Mouse (Mus musculus) regulatory T cell (primary cell): ENCODE measurements around the gene Adck1.

Experiments
- in situ Hi-C: fragments of 300-600 bp; cut with MboI, MseI; formaldehyde crosslinking; loops from one replicate; pipeline ENCODE4 v1.15.1; 2025; ENCODE audit warnings: high pct_unique_total_duplicates

Gene Adck1

DNA sequence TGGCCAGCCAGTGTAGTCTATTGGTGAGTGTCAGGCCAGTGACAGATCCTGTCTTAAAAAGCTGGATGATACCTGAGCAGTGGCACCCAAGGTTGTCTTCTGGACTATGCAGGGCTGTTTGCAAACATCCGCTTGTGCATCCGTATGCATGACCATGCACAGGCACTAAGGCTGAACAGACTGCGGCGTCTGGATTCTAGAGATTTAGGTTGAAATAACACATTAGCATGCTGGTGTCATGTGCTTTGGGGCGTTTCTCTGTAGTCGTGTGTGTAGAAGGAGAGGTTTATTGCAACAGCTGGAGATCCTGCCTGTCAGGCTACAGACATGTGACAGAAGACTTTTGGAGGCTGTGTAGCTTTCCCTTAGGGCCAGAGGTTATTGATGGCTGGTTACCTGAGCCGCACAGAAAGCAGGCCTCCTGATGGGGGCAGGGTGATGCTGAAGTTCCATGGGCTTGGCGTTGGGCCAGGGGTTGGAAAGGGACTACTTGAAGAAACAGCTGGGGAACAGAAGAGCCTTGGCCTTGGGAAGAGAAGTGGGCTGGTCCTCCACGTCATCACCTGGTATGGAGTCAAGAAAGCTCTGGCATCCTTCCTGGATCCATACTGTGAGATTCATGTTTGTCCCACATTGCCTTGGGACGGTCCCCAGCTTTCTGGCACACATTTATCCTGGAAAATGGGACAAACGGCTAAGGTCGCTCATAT lies 59.7 kb downstream of the Adck1 start:
- in situ Hi-C loops = no loop called here

DNA sequence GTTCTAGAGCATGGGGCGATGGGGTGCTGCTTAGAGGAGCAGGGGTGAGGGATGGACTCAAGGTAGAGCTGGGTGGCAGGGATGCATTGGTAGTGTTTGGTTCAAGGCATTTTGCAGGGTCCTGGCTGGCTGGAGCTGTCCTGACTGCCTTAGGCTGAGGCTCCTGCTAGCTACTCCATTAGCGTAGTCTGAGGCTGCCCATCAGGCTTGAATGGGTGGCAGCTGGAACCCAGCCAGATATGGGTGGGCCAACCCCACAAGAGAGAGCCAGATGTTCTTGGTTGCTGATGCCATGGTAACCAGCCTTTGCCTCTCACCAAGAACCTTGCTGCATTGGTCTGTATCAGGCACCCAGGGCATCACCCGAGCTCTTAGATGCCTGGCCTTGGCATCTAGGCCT lies 66.6 kb downstream of the Adck1 start:
- in situ Hi-C loops = no loop called here

DNA sequence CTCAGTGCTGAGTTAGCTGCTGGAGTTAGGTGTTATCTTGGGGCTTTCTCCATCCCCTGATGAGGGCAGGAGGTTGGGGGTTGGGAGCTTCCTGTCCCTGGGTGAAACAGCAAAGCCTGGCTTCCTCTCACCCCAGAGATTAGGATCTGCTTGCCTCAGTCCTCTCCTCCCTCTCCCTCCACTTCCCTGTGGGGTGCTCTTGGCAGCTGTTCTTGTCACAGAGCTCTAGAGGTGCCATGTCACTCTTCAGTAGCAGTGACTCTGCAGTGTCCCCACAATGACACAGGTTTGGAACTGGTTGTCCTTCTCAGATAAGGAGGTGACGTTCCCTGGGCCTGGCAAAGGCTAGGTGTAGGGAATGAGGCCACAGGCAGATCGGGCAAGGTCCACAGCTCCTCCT lies 68.4 kb downstream of the Adck1 start:
- in situ Hi-C loops = no loop called here

DNA sequence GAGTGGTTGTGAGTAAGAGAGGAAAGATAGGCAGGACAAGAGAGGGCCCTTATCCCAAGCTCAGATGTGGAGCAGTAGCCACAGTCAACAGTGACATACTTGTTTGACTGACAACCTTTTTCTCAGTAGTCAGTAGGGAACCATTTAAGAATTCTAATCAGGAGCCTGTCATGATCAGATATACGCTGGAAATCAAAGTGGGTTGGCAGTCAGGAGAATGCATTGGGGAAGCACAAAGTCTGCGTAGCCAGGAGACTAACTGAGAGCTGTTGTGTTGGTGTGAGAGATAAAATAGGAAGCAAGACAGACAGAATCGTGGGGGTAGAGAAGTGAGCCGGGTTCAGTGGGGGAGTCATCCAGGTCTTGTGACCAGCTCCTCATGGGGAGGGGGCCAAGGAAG lies 71.9 kb downstream of the Adck1 start:
- in situ Hi-C loops = no loop called here

DNA sequence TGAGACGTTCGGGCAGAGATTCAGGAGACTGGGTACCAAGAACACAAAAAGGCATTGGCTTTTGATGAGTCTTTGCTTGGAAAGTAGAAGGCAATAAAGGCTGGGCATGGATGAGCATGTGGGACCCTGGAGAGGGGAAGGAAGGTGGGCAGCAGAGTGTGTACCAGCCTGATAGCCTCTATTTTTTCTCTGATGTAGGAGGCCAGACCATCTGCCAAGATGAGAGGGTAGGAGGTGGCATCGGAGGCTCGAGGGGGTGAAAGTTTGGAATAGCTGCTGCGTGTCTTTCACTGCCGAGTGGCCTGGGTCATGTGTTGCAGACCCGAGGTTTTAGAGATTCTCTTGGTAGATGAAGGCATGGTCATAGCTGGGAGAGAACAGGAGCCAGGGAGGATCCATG lies 72.8 kb downstream of the Adck1 start:
- in situ Hi-C loops = no loop called here

DNA sequence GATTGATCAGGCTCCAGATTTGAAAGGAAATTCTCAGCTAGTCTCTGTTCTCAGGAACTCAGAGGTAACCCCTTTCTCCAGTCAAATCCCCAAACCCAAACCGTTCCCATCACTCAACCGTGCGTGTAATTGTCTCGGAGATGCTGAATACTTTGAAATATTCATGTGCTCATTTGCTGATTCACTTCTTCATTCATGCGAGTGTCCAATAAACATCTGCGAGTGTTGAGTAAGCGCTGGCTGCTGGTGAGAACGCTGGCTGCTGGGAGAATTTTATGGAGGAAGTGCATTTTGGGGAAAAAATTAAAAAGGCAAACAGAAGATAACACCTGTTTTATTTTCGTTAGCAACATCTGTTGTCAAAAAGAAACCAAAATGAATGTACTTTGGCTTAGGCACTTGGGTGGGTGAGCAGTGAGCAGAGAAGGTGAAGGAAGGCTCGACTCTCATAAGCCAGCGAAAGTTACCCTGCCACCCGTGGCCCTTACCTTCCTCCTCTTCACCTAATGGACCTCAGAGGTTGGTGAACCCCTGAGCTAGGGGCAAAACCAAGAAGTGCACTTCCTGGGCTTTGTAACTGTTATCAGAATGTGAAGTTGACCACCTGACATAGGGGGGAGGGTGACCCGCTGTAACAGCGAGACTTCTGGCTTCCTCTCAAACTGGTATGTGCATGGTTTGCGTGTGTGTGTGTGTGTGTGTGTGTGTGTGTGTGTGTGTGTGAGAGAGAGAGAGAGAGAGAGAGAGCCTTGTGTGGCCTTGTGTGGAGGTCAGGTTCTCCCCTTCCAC lies 76.8 kb downstream of the Adck1 start:
- in situ Hi-C loops = no loop called here

DNA sequence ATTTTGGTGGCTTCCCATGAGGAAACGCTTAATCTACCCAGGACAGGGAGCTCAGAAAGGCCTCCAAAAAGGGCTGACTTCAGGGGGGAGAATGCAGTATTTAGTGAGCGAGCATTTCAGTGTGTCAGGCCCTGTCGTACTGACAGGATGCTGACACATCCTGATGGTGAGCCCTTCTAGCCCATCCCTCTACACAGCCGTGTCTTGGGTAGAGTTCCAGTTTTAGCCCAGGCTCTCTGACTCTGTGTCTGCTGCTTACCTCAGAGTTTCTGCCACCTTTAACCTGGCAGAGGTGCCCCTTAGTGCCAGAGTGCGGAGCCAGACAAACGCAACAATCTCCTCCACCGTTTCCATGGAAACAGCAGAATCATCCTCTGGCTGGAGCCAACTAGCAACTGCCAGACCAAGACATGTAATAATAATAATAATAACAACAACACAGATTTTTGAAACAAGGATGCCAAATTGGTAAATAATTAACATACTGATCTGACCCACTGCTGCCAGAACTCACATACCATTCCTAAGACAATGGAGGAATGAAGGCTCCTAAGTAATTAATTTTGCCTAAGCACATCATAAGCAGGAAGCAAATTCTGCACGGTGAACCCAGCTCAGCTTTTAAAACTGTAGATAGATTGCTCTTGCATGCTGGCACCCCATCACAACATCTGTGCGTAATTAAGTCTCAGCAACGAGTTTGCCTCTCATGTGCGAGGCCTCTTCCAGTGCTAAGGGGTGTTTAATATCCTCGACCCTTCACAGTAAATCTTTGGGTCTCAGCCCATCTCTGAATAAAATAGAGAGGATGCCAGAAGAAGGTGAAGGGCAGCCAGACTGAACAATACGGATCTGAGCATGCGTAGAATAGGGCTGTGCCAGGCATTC lies 81.8 kb downstream of the Adck1 start:
- in situ Hi-C loops = no loop called here

DNA sequence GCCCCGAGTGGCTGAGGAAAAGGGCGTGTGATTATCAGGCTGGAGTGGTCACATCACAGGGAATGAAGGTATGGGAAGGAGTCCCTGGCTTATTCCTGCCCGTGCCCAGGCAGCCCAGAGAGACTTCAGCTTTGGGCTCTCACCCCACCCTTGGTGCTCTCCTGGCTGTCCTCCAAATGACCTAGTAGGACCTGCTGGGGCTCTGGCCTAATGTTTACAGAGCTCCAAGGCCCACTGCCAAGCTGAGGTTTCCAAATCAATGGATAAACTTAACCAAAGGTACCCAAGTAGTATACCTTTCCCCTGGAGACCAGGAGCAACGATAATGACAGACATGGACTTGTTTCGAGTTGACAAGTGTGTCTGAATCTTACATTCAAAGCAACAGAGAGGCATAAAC lies 83.7 kb downstream of the Adck1 start:
- in situ Hi-C loops = no loop called here

DNA sequence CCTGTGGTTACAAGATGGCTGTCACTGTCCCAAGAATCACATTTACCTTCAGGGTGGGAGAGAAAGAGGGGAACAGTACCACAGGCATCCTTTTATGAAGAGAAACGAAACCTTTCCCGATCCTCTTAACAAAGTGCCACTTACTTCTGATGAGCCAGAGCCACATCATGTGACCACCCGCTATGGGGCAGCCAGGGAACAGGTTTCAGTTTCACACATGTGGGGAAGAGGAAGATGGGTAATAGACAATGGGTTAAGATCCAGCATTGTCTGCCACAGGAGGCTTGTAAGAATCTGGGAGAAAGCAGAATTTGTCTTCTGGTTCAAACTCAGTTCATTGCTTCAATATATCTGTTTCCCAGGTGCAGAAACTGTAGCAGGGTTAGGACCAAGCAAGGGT lies 85.1 kb downstream of the Adck1 start:
- in situ Hi-C loops = no loop called here

DNA sequence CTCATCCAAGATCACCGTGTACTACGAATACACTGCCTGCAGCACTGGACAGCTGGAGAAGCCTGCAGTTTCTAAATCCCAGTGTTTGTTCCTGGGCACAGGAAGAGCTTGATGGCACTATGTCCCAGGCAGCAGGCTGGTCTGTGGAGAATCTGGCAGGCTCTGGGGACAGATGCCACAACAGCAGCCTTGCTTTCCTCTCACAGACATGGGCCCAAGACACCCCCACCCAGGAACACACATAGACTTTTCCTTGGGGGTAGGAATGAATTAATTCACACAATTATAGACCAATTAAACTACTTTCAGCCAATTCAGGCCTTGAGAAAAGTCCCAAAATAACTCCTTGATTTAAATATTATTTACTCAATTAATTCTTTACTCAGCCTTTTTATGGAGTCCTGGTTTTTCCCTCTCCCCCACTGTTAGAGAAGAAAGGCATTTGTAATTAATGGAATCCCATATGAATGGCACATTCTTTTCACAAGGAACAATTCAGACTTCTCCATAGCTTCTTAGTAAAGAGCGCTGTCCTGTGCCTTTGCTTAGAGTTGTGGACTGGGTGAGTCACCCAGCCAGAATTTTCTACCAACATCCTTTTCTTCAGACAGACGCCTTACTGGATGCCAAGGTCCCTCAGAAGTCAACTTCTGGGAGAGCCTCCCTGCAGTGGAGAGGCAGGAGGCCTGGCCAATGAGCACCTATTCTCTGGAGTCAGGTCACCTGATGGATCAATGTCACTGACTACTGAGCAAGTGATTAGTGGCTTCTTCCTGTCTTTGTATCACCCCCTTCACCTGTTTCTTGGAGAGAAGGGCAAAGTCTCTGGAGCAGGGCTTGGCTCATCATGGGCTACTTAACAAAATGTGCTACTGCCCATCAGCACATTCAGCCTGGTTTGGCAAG lies 90.6 kb downstream of the Adck1 start:
- in situ Hi-C loops = no loop called here

DNA sequence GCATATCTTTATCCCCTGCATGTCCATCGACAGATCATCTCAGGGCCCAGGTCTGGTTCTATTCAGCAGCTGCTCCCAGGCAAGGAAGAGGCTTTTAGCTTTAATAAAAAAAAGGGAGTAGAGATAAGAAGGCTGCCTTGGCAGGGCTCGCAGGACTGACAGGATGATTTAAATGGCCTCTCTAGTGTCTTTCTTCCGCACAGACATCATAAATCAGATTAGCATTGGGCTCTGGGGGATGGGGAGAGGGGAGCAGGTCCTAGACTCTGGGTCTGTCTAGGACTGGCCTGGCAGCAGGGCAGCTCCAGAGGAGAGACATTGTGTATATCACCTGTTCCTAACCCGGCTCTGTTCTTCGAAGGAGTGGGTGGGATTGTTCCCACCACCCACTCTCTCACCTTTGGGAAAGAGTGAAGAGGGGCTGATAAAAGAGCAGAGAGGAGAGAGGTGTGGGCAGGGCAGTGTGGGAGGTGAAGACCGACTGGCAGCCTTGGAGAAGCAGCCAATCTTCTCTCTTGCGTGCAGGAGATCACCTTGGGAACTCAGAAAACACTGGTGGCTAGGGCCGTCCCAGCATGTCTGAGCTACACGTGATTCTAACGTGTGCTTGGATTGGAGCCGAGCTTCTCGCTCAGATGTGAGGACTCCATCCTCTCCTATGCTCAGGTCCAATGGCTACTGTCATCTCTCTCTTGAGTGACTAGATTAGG lies 94.5 kb downstream of the Adck1 start:
- in situ Hi-C loops = no loop called here

DNA sequence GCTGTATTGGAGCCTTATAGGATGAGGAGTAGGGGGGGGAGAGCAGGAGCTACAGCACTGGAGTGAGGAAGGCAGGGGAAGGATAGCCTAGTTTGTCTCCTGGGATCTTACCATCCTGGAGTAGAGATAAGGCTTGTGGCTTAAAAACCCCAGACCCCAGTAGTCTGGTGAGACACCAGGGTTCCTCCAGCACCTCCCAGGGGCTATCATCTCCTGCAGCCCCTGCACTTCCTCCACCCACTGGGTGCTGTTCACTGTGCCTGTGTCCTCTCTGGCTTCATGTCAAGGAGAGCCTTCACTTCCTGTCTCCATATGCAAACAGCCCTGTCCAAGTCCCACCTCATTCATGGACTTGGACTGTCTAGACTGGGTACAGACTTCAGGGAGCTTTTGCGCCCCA lies 96.7 kb downstream of the Adck1 start:
- in situ Hi-C loops = no loop called here

DNA sequence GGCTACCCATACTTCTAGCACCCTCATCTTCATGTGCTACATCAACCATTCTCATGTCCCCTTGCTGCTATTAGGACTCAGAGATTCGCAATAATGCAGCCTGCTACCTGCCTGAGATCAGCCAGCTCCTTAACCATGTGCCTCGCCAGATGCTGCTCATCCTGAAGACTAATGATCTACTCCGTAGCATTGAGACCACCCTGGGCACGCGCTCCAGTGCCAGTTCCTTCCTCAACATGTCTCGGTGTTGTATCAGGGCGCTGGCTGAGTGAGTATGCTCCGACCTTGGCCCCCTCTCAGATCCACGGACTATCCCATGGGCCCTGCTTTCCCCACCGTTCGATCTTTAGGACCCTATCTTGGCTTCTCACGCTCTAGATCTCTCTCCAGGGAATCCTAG lies 98.6 kb downstream of the Adck1 start:
- in situ Hi-C loops = no loop called here

DNA sequence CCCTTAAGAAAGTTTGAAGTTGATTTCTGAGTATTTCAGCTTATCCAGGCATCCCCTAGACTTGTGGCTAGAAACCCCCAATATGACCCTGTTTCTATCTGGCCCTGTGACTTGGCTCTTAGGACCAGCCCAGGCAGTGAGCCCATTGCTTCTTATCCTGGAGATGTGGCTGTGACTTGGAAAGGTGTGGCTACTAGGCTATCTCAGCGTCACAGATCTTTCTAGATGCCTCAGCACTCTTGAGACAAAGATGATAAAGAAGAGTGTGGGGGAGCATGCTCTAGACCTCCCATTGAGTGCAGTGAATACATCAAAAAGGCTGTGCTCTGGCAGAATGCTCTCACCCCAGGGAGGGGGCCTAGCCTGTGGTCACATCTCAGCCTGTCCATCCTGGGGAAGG lies 99.1 kb downstream of the Adck1 start:
- in situ Hi-C loops = no loop called here

DNA sequence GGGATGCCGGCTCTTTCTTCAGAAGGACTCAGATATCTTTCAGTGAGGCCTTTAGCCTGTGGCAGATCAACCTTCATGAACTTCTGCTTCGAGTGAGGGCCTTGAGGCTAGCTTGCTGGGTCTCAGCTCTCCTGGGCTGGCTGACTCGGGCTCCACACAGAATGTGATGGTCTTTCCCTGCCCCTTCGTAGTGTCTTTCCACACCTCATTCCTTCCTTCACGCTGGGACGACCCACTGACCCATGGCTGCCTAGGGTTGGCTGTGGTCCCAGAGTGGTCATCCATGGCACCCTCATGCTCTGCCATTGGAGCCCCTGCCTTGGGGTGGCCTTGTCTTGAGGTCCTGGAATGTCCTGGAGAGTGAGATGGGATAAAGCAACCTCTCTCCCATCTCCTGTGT lies 100.7 kb downstream of the Adck1 start:
- in situ Hi-C loops = no loop called here

DNA sequence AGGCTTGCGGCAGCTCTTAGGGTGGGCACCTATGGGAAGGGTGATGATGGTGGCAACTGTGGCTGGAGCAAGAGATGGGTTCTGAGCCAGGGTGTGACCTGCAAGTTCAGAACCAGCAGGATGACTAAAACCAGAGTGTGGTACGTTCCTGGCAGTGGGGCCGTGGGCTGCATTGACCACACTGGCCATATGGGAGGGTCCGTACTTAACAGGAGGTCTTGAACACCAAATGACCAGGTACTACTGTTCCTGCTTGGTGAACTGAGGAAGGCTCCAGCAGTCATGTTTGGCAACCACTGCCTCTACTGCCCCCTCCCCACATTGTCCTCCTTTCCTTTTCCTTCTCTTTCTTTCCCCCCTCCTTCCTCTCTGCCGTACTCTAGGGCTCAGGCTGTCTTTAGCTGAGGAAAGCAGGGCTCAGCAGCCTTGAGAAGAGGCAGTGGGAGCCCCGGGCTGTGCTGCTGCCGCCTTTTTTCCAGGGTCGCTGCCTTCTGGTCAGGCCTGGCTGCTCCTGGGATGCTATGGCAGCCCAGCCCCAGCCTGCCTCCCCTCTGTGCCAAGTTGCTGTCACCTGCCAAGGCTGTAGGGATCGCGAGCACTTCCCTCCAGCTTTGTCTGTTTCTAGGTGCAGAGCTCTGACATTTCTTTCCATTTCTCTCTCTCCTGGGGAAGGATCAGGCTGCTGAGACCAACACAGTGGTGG lies 103.4 kb downstream of the Adck1 start:
- in situ Hi-C loops = no loop called here

DNA sequence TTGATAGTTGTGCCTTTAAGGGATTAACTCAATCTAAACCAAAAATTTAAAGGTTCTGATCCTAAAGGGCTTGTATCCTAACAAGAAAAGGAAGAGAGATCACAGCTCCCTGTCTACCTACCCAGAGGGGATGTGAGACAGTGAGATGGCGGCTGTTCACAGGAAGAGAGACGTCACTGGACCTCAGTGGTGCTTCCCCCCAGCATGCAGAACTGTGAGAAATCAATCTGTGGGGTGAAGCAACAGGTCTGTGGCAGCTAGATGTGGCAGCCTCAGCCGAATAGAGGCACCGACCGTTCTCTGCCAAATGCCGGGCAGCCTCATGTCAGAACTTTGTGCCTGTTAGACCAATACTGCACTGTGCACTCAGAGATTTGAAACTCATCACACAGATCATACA lies 106.4 kb downstream of the Adck1 start:
- in situ Hi-C loops = no loop called here

DNA sequence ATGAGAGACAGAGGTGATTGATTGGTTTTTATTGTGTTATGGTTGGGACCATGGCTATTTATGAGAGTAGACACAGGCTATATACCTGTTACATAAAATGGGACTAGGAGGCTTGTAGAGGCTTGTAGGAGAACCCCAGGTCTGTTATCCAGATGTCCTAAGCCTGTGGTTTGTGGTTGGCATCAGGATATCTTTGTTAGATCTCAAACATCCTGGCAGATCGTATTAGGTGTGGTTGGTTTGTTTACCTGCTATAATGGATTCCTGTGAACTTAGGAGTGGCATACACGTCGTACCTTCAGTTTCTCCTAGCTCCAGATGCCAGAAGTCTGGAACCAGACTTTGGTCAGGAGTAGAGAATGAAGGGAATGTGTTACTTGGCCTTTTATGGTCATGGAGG lies 106.9 kb downstream of the Adck1 start:
- in situ Hi-C loops = no loop called here

DNA sequence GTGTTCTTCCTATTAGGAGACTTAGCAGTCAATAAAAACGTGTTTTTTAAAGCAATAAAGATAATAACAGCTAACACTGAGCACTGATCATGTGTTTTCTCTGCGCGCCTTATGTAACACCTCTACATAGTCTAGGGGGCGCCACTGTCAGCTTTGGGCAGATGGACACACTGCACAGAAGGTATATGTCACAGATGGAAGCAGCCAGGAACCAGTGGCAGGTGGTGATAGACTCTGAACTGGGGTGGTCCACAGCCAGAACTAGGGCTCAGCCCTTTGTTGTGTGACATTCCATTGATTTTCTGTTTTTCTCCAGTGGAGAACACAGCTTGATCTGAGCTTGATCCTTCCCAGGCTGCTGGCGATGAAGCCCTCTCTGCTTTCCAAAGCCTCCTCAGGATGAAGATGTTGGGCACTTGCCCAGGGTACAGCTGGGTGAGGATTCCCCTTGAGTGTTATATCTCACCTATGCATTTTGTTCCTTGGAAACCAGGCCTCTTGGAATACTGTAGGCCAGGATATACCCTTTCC lies 107.6 kb downstream of the Adck1 start:
- in situ Hi-C loops = no loop called here

DNA sequence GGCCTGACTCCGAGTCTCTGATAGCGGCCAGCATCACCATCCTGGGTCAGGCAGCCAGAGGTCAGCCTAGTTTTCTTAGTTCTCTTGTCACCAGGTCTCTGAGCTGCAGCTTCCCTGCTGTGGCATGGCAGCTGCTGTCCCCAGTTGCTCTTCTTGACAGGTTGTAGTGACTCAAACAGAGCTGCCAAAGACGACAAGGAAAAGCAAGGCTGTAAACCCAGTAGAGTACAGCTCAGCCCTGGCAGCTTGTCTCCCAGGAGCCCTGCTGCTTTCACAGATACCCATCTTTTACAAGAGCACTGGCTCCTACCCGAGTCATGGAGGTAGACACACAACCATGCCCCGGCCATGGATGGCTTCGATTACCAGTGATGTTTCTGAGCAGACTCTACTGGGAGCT lies 108.3 kb downstream of the Adck1 start:
- in situ Hi-C loops = no loop called here
